Mouse (Mus musculus) spleen, embryonic (tissue): ENCODE data around the gene Cox6b2.

Experiments
- CTCF ChIA-PET: fragments of 350-600 bp; sonication (Branson Sonifier 250); formaldehyde crosslinking; loops from one replicate; lab custom pipeline; 2022; lab: Charles Lee

Cox6b2 gene

DNA sequence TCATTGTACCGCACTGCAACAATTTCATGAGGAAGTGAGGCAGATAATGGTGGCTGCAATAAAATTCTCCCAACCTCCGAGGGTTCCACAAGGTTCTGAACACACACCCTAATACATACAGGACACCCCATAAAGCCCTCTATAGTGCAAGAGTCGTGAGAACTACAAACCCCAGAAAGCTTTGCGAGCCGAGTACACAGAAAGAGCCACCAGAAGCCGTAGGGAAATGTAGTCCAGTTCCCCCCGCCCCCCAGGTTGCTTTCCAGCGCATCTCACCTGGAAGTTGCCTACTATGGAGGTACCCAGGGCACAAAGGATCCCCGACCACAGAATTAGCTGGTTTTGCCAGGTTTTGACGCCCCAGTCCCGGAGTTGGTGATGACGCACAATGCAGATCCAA is 29.4 kb downstream of the Cox6b2 start:
- CTCF ChIA-PET = no interaction called here

DNA sequence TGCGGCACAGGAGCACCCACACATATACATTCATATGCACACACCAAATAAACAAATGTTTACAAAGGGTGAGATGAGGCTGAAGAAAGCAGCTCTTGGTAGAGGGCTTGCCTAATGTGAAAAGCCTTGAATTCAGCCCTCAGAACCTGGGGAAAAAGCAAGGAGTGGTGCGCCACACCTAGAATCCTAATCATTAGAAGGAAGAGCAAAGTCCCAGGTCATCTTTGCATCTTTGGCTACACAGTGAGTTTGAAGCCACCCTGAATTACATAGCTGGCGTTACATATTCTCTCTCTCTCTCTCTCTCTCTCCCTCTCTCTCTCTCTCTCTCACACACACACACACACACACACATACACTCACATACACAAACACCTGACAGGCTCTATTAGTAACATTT is 33.6 kb downstream of the Cox6b2 start:
- CTCF ChIA-PET = no interaction called here

DNA sequence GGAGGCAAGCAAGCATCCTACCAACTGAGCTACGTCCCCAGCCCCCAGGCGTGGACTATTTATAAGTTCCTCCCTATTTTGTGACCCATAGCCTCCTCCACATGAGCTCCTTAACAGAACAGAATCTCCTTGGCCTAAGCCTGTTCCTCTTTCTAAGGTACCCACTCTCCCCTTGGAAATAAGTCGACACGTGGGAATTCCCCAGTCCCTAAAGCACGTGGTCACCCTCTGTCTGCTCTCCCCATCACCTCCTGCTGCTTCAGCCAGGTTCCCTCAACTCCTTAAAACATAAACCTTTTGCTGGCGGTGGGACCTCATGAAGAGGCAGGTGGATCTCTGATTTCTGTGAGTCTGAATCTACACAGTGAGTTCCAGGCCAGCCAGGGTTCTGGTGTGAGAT is 35.9 kb downstream of the Cox6b2 start:
- CTCF ChIA-PET = no interaction called here

DNA sequence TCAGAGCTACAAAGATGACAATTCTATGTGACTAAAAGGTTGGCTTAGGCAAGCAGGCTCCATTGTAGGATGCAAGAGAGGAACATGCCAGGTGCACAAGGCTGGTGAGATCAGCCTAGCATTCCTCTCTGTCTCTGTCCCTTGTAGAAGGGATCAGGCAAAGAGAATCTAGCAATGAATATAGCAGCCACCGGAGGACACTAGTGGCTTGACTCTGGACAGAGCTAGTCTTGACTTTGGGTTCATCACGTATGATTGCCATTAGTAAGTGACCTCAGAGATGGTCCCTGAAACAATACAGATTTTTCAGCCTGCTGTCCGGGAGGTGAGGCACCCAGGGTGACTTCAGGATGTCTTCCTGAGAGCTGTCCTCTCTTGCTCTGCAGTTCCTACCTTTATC is 40.3 kb downstream of the Cox6b2 start:
- CTCF ChIA-PET = no interaction called here

DNA sequence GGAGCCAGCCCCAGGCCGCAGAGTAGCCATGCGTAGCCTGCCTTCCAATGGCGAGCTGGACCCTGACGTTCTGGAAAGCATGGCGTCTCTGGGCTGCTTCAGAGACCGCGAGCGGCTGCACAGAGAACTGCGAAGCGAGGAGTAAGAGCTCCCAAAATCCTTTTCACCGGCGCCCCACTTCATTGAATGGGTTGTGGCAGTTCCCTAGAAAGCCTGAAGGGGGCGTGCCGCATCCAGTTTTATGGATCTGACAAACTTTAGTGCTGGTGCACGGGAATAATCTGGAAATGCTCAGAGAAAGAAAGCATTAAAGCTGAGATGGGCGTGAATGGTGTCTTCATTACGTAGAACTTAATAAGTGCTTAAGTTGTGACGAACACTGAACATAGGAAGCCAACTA is 47.8 kb downstream of the Cox6b2 start:
- CTCF ChIA-PET = no interaction called here

DNA sequence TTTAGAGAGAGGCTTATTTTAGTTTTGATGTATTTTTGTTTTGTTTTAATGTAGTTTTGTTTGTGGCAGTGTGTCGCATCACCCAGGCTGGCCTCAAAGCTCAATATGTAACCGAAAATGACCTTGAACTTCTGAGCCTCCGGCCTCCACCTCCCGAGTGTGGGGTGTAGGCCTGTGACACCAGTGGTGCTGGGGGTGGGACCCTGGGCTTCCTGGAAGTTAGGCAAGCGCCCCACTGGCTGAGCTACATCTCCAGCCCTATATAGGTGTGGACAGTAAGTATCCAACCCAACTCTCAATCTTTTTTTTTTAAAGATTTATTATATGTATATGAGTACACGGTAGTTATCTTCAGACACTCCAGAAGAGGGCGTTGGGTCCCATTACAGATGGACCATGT is 49.7 kb downstream of the Cox6b2 start:
- CTCF ChIA-PET = no interaction called here

DNA sequence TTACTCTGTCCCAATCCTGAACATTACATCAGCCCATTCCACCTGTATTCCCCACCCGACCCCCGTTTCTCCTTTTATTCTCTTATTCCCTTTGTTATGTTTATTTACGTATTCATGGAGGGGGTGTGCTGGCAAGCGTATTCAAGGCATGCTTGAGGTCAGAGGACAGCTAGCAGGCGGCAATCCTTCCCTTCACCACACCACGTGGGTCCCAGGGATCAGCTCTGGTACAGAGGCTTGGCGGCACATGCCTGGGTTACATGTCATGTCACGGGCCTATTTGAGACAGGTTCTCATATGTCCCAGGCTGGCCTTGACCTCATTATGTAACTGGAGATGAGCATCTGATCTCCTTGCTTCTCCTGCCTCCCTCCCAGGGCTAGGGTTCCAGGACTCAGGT is 50.6 kb downstream of the Cox6b2 start:
- CTCF ChIA-PET = no interaction called here
